17 mouse cellular contexts compared by ENCODE assay signal in genomic region chr3:119749140-119749539, GRCm38 (mm10).
"Had no signal": no experiment of that assay in that cellular context is flagged by ENCODE, and none has a peak within 500 bp of the region (broad histone marks: within the 10 kb centered on the region; RNA-seq: fewer than 3 reads in every experiment).

No protein-coding gene starts in this region.

- ATAC-seq: hindbrain, embryonic 16.5 days; inflammation-experienced regulatory T-cells, adult 6 months; intestine, embryonic 15.5 days; intestine, postnatal 0 days had no signal

- DNase-seq: gastrocnemius, adult 2 months; gastrocnemius, postnatal 10 days; gastrocnemius, postnatal 25 days; heart, adult 18-20 months; heart, postnatal 10 days; heart, postnatal 36 days; kidney, adult 18-20 months; kidney, adult 8-10 months; kidney, postnatal 10 days; kidney, postnatal 25 days; kidney, postnatal 4 days; liver; liver, embryonic 13.5 days had no signal
